Mouse (Mus musculus) frontal cortex, adult (tissue): Measurements from ENCODE around the gene Maoa.

Source experiments
- ATAC-seq: cut with Nextera tagmentation; 2 replicates; pipeline ENCODE4 v1.9.2; 2017; ENCODE audit warnings: mild to moderate bottlenecking, moderate library complexity, mixed read lengths; ENCODE audit not compliant: low TSS enrichment

Maoa gene

DNA sequence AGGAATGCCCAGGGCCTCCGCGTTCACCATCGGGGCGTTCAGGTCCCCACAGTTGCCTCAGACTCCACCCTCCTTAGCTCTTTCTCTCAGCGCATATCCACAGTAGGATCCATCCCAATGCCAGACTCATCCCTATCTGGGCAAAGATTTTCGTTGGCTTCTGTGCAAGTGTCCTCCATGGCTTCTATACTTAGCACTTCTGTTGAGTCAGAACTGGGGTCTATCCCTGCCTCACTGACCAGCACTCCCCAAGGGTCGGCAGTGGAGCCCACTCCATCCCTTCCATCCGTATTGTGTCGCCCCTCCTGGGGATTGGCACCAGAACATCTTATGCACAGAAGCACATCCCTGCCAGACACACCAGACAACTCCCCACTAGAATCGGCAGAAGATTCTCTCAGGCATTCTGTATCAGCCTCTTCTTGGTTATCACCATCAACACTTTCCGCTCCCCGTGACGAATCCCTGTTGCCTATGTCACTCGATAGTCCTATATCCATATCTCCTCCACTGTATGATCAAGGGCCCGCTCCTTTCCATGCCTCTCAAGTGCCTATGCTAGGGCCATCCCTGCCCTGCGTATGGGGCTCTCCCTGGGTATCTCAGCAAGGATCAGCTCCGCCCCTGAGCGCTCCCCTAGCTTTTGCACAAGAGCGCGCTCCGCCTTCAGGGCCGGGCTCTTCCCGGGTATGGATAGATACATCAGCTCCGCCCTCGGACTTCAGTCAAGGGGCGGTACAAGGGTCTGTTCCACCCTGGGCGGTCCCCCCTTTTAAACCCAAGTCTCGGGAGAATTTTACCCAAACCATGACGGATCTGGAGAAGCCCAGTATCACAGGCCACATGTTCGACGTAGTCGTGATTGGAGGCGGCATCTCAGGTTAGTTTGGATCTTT is at the start of gene Maoa:
Gene Maoa (plus strand): TSS at position 665 of the 896 bp plus-strand sequence.
- ATAC-seq, result peak; percentile 90

DNA sequence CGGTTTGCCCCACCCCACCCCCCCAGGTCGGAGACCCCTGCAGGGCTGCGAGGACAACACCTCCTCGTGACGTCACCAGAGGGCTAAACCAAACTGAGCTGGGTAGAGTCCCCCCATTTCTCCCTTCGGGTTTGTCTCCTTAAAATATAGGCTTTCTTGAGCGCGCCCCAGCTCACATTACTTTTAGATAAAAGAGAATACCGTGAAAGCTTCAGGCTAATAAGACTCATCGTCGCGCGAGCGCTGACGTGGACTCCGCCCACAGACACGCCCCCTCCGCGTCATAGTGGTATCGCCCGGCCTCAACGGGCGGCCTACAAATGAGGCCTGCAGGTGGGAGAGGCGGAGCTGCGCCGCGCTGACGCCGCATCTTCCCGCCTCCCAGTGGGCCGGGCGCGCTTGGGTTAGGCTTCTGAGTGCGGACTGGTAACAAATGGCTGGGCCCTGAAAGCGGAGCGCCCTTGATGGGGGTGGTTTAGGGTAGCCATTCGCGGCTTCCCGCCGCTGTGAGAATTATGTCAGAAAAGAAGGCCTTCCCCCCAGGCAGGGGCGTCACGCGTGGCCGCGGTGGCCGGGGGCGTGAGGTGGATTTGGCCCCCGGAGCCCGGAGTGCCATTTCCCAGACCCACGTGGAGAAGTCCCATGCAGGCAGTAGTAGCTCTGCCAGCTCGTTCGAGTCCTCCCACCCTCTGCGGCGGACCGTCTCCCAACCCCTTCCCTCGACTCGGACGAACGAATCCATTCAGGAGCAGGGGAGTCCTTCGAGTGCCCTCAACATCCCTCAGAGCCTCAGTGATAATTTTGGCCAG is 1.1 kb upstream of the Maoa start:
- peak; percentile 93 for ATAC-seq

- no peak for ATAC-seq
These were observed 37.0 kb downstream of the Maoa start for GRCm38 (mm10) chrX:16656511-16656910.

DNA sequence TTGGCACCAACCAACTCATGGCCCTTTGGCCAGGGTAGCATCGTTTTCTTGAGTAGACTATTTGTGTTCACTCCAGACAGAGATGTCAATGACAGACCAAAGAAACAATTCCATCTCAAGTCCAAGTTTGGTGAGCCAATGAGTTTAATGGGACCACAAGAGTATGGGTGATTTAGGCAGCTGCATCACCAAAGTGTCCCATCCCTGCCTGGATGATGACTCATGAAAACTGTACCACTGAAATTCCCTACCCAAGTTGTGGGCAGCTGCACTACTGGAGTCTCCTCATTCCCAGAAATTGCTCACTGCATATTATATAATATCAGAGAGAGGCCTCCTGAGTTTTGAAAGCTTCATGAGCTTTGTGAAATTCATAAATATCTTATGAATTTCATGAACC is 86.6 kb downstream of the Maoa start:
- 0 out of 2 replicates have a peak, but pooled peaks have one; percentile 16 for ATAC-seq

DNA sequence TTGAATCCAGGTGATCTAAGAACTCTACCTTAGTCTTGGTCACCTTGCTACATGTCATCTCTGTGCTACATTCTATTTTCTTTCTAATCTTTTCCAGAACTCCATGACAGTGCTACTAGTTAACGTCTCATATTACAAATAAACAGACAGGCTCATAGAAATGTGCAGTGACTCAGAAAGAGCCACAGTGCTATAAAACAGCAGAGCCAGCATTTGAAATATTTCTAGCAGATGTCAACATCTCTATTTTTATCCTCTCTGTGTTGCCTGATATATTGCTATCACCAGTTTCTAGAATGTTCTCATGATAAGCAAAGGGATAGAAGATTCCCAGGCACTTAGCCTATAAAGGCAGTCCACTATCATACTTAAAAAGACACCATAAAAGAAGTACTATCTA is 94.5 kb downstream of the Maoa start:
- no peak for ATAC-seq
